Mouse (Mus musculus) embryonic fibroblast, embryonic 13.5 days (primary cell): ENCODE data around the gene 2810004N23Rik.

Experiments
- CTCF ChIP-seq: IDR thresholded peaks from 2 replicates; pipeline ENCODE4 v1.5.1; 2011; ENCODE audit warnings: mild to moderate bottlenecking, control low read depth, low read length, moderate library complexity, borderline replicate concordance; ENCODE audit not compliant: insufficient read depth
- POLR2A ChIP-seq: IDR thresholded peaks from 2 replicates; pipeline ENCODE4 v1.6.1; 2011; ENCODE audit warnings: low read depth, mild to moderate bottlenecking, control low read depth, low read length, moderate library complexity

DNA sequence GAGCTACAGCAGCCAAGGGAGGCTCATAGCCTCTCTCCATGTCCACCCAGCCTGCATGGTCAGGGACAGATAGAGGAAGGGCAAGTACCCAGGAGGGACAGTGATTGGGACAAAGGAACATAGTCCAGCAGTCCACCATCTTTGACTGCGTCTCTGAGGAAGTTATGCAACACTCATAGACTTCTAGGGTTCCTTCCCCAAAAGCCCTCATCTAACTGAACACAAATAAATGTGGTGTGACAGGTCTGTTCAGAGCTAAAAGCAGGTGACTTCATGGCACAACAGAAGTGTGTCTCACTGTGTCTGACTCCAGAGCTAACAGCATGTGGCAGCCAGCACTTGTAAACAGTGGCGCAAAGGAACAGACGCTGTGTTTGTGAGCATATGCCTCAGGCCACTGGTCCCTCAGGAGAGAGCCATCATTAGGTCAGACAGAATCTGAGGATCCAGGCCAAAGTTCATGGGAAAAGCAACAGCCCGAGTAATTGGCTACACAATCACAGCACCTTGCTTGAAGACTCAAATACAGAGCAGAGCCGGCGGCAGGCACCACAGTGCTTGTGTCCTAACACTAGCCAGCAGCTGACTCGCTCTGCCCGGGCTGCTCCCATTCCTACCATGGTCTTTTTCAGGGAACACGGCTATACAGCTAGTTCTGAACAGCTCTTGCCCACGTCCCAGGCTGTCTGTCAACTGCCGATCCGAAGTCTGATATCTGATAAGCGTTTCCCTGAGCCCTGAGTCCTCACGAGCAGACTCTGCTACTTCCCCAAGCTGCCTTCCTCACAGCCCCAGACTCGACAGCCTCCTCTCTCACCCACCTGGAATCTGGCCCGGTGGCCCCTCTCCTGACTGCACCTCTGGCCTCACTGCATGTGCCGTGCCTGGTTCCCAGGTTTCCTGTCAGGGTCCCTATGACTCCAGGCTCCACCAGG, 49.3 kb upstream of the 2810004N23Rik start:
- no peak for TF ChIP-seq CTCF
- TF ChIP-seq POLR2A, result no peak
